Mouse (Mus musculus): ENCODE results near the gene Krba1. TPM values are rescaled to one million over a fixed set of nuclear protein-coding genes. Genes with fewer than 3 reads are reported as not detected.
A peak's percentile ranks its signal among the peaks of the same experiment; 100 is the strongest.

The Krba1 gene
- 15.2 and 16.6 TPM in 2 replicates for polyA plus RNA-seq (2014; fragmentation: Nextera tagmentation; extraction: Ambion mirVana)

DNA sequence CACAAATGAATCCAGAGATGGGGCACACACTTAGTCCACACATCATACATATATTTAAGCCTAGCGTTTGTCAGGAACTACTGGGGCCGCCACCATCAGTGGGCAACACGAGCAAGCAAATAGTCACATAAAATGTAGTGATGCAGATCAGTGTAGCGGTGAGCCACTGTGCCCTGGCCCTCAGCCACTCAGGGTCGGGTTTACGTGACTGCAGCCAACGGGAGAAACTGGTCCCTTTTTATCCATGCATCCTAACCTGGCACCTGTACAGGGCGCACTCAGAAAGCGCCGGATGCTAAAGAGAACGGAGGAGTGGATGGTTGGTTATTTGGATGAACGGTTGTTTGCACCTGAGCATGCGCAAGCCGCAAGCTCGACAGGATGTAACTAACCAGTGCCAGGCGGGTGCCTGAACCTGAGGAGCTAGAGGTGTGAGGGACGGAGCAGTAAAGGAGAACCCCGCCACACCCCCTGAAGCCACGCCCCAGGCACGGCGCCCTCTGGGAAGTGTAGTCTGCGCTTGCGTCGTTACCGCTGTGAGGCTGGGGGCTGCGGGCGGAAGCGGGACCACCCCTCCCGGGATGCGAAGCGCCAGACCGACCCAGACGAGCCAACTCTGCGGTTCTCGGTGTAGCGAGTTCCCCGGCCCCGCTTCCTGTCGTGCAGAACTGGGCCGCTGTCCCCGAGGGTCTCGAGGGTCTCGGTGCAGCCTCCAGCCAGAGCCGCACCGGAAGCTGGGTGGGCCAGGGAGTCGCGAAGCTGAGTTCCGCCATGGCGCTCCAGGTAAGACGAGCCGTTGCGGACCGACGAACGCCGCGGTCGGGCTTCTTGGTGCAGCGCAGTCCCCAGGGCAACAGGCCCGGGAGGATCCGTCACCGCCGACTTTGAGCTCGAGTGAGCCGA, at the start of gene Krba1:
Gene Krba1, plus strand, starts transcription at position 482 of the 903 bp plus-strand sequence.
- Histone ChIP-seq H3K27me3 (ENCODE audit: control insufficient read depth, insufficient read depth, low read length) (no peaks in the 10 kb centered on the region), H3K4me3 (ENCODE audit: low read depth, low read length) (peak within 1 kb of the TSS; percentile 48), H3K4me2 (peak within 1 kb of the TSS; percentile 76), H3K4me1 (ENCODE audit: control insufficient read depth, insufficient read depth, low read length) (peaks cover 10% of the 10 kb centered on the region), H3K9ac (ENCODE audit: low read length) (peak within 1 kb of the TSS; percentile 61), H3K9me3 (ENCODE audit: control insufficient read depth, low read length) (no peaks in the 10 kb centered on the region), H3K36me3 (ENCODE audit: control insufficient read depth, insufficient read depth, low read length) (no peaks in the 10 kb centered on the region), H3K27ac (ENCODE audit: low read depth, low read length) (no peak within 1 kb of the TSS)
- peak; percentile 96 for ATAC-seq (ENCODE audit: low FRiP score)
- DNase-seq (ENCODE audit: low spot score, missing footprints), result peak; percentile 98
- WGBS, result 2% methylated on average over 62 of the region's 65 CpGs

DNA sequence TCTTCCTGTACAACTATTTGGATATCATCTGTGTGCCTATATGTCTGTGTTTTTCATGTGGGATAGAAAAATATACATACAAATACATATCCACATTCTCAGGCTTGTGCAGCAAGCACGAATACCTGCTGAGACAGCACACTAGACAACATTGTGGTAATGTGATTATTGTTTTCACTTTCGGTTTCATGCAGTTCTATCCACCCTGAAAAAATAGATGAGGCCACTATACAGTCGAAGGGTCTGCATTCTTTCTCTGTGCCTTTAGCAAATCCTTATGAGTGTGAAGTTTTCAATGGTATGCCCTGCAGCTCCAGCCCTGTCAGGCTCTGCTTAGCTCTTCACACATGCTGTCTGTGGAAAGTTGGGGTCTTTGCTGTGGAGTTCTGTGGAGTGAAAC, 36.5 kb upstream of the Krba1 start:
- Histone ChIP-seq H3K4me3 (ENCODE audit: low read depth, low read length) (no peak overlapping the region), H3K4me1 (ENCODE audit: control insufficient read depth, insufficient read depth, low read length) (no peaks in the 10 kb centered on the region), H3K9ac (ENCODE audit: low read length) (no peak overlapping the region), H3K9me3 (ENCODE audit: control insufficient read depth, low read length) (no peaks in the 10 kb centered on the region), H3K36me3 (ENCODE audit: control insufficient read depth, insufficient read depth, low read length) (no peaks in the 10 kb centered on the region), H3K27ac (ENCODE audit: low read depth, low read length) (no peak overlapping the region), H3K4me2 (no peak overlapping the region), H3K27me3 (ENCODE audit: control insufficient read depth, insufficient read depth, low read length) (no peaks in the 10 kb centered on the region)
- DNase-seq (ENCODE audit: low spot score, missing footprints), result no peak
- no peak for ATAC-seq (ENCODE audit: low FRiP score)
- WGBS, result 81% methylated on average over 3 of the region's 3 CpGs

DNA sequence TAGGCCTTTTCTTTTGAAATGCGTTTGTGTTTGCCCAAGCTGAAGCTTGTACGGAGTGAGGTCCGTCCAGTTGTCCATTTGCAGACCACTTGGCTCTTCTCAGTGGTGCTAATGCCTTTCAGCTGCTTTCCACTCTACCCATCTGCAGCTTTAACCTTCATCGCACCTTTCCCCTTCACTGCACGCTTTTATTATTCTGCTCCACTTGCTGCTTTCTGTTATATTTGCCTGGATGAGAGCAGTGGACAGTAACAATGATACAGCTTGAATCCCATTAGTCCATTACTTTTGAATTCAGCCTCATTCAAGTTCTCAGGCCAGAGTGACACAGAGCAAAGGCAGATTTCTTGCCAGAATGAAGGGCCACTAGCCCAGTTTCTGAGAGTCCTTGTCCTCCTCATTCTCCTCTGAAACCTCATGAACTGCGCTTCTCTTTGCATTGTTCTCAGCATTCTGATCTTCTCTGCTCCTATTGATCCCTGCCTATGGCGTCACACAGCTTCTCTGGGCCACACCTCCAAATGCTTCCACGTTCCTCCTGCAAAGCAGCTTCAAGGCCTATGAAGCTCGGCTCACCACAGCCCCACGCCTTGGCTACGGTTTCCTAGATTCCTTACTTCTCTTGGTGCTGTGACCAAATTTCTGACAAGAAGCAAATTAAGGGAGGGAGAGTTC, 28.9 kb upstream of the Krba1 start:
- ATAC-seq (ENCODE audit: low FRiP score) (peak; percentile 42; the same call in 1 of the 2 replicates), DNase-seq (ENCODE audit: low spot score, missing footprints) (peak; percentile 84)
- H3K4me1 ChIP-seq (ENCODE audit: control insufficient read depth, insufficient read depth, low read length), result no peaks in the 10 kb centered on the region
- H3K9ac ChIP-seq (ENCODE audit: low read length), result no peak overlapping the region
- H3K36me3 ChIP-seq (ENCODE audit: control insufficient read depth, insufficient read depth, low read length), result no peaks in the 10 kb centered on the region
- no peak overlapping the region for H3K4me3 ChIP-seq (ENCODE audit: low read depth, low read length)
- H3K27me3 ChIP-seq (ENCODE audit: control insufficient read depth, insufficient read depth, low read length), result no peaks in the 10 kb centered on the region
- no peak overlapping the region for H3K4me2 ChIP-seq
- no peaks in the 10 kb centered on the region for H3K9me3 ChIP-seq (ENCODE audit: control insufficient read depth, low read length)
- H3K27ac ChIP-seq (ENCODE audit: low read depth, low read length), result no peak overlapping the region
- 38% methylated on average over 11 of the region's 11 CpGs for WGBS

DNA sequence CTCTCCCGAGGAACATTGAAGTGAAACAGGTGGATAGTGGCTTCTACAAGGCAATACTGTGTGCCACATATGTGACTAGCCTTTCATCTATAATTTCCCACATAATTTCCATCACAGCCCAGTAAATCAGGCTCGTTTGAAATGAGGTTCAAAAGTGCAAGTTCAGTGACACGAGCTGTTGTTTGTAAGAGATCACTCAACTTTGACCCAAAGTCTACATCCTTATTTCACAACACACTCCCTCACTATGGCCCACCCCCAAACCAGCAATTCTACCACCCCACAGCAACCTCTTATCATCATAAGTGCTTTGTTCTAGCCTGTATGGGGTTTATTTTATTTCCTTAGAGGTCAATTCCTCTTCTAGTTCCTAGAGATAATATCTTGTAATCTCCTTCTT, 7.2 kb upstream of the Krba1 start:
- Histone ChIP-seq H3K27ac (ENCODE audit: low read depth, low read length) (no peak overlapping the region), H3K9ac (ENCODE audit: low read length) (no peak overlapping the region), H3K4me2 (no peak overlapping the region), H3K36me3 (ENCODE audit: control insufficient read depth, insufficient read depth, low read length) (no peaks in the 10 kb centered on the region), H3K9me3 (ENCODE audit: control insufficient read depth, low read length) (no peaks in the 10 kb centered on the region), H3K4me1 (ENCODE audit: control insufficient read depth, insufficient read depth, low read length) (no peaks in the 10 kb centered on the region), H3K27me3 (ENCODE audit: control insufficient read depth, insufficient read depth, low read length) (no peaks in the 10 kb centered on the region), H3K4me3 (ENCODE audit: low read depth, low read length) (no peak overlapping the region)
- 73% methylated on average over 3 of the region's 3 CpGs for WGBS
- no peak for DNase-seq (ENCODE audit: low spot score, missing footprints)
- no peak for ATAC-seq (ENCODE audit: low FRiP score)

DNA sequence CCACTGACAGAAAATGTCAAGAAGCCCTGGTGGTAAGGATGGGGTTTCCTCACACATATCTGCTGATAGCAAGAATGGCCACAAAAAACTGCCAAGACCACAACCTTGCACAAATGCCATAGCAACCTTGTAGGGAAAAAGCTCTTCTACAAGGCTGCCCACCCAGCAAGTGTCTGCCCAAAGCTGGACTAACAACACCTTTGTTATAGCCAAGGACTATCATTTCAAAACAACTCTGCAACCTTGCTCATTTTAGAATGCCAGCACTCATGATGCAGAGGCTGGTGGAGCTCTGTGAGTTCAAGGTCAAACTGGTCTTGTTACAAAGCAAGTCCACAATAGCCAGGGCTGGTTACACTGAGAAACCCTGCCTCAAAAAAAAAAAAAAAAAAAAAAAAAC, 1.6 kb upstream of the Krba1 start:
- no peak for DNase-seq (ENCODE audit: low spot score, missing footprints)
- Histone ChIP-seq H3K4me1 (ENCODE audit: control insufficient read depth, insufficient read depth, low read length) (peaks cover 10% of the 10 kb centered on the region), H3K36me3 (ENCODE audit: control insufficient read depth, insufficient read depth, low read length) (no peaks in the 10 kb centered on the region), H3K27me3 (ENCODE audit: control insufficient read depth, insufficient read depth, low read length) (no peaks in the 10 kb centered on the region), H3K9me3 (ENCODE audit: control insufficient read depth, low read length) (no peaks in the 10 kb centered on the region), H3K27ac (ENCODE audit: low read depth, low read length) (no peak overlapping the region), H3K9ac (ENCODE audit: low read length) (no peak overlapping the region), H3K4me2 (no peak overlapping the region), H3K4me3 (ENCODE audit: low read depth, low read length) (no peak overlapping the region)
- no peak for ATAC-seq (ENCODE audit: low FRiP score)

DNA sequence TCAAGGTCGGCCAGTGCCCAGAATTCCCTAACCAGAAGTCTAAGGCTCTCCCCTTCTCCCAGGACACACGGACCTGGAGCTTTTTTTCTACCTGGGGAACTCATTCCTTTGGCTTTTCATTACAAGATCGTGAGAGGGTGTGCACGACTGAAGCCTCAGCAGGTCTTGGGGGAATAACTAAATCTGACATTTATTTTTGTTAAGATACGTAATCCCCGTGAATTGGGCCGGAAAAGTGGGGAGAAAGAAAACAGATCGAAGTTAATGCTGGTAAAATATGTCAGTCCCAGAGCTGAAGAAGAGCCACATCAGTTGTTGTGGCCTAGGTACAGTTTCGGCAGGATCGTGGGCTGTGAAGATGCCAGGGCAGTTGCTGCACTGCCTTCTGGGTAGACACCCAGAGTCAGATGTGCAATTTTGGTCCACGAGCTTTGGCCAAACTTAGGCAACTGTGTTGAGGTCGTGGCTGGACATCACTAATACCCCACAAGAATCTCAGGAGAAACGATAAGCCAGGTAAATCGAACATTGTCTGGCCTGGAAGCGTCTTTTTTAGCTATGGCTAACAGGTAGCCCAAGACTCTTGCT, 716 bp downstream of the Krba1 start:
- no peak for DNase-seq (ENCODE audit: low spot score, missing footprints)
- H3K4me2 ChIP-seq, result peak overlapping the region; percentile 76
- ATAC-seq (ENCODE audit: low FRiP score), result no peak

DNA sequence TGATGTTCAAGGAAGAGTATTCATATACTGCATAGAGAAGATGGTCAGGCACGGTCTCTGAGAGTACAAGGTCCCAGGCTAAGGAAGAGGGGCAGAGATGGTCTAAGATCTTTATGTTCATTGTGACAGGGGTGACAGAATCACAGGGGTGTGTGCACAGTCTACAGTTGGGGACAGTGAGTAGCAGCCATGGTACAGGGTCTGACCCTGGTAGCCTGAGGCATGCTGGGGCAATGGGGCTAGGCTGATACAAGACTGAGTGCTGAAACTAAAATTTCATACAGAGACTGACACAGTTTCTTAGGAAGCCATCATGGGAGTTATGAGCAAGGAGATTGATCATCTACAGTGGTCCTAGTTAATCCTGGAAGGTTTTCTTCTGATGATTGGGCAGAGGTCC, 1.3 kb downstream of the Krba1 start:
- DNase-seq (ENCODE audit: low spot score, missing footprints) (no peak), ATAC-seq (ENCODE audit: low FRiP score) (no peak)
- Histone ChIP-seq H3K36me3 (ENCODE audit: control insufficient read depth, insufficient read depth, low read length) (no peaks in the 10 kb centered on the region), H3K27ac (ENCODE audit: low read depth, low read length) (no peak overlapping the region), H3K9ac (ENCODE audit: low read length) (no peak overlapping the region), H3K9me3 (ENCODE audit: control insufficient read depth, low read length) (no peaks in the 10 kb centered on the region), H3K27me3 (ENCODE audit: control insufficient read depth, insufficient read depth, low read length) (no peaks in the 10 kb centered on the region), H3K4me1 (ENCODE audit: control insufficient read depth, insufficient read depth, low read length) (peaks cover 10% of the 10 kb centered on the region), H3K4me2 (peak overlapping the region; percentile 76), H3K4me3 (ENCODE audit: low read depth, low read length) (0 out of 2 replicates have a peak overlapping the region, but pooled peaks have one; percentile 48)
- WGBS, result 91% methylated on average over 1 of the region's 1 CpGs

More for the DNA sequence above, 716 bp downstream of the Krba1 start:
- Histone ChIP-seq H3K36me3 (ENCODE audit: control insufficient read depth, insufficient read depth, low read length) (no peaks in the 10 kb centered on the region), H3K9ac (ENCODE audit: low read length) (peak overlapping the region; percentile 61), H3K27me3 (ENCODE audit: control insufficient read depth, insufficient read depth, low read length) (no peaks in the 10 kb centered on the region), H3K9me3 (ENCODE audit: control insufficient read depth, low read length) (no peaks in the 10 kb centered on the region), H3K27ac (ENCODE audit: low read depth, low read length) (no peak overlapping the region), H3K4me1 (ENCODE audit: control insufficient read depth, insufficient read depth, low read length) (peaks cover 10% of the 10 kb centered on the region), H3K4me3 (ENCODE audit: low read depth, low read length) (peak overlapping the region; percentile 48)
- WGBS, result 33% methylated on average over 15 of the region's 15 CpGs

DNA sequence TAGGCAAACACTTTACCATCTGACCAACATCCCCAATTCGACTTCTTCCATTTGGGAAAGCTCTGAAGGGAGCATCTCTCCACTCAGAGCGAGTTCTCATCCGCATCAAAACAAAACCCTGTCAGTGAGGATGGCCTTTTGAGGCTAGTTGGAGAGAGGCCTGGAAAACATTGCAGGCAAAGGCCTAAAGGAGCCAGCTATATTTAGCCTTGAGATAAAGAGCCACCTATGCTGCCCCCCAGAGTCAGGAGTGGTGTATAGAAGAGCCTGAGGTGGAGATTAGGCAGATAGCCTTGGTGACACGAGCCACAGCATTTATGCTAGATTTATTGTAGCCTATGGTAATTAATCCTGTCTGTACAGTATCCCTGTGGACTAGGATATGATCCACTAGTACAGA, 1.9 kb downstream of the Krba1 start:
- Histone ChIP-seq H3K4me2 (no peak overlapping the region; the same call in 1 of the 2 replicates), H3K27ac (ENCODE audit: low read depth, low read length) (no peak overlapping the region), H3K9me3 (ENCODE audit: control insufficient read depth, low read length) (no peaks in the 10 kb centered on the region), H3K27me3 (ENCODE audit: control insufficient read depth, insufficient read depth, low read length) (no peaks in the 10 kb centered on the region), H3K9ac (ENCODE audit: low read length) (no peak overlapping the region), H3K4me3 (ENCODE audit: low read depth, low read length) (no peak overlapping the region), H3K36me3 (ENCODE audit: control insufficient read depth, insufficient read depth, low read length) (no peaks in the 10 kb centered on the region), H3K4me1 (ENCODE audit: control insufficient read depth, insufficient read depth, low read length) (peaks cover 10% of the 10 kb centered on the region)
- no peak for ATAC-seq (ENCODE audit: low FRiP score)
- WGBS, result 64% methylated on average over 4 of the region's 4 CpGs
- DNase-seq (ENCODE audit: low spot score, missing footprints), result no peak

DNA sequence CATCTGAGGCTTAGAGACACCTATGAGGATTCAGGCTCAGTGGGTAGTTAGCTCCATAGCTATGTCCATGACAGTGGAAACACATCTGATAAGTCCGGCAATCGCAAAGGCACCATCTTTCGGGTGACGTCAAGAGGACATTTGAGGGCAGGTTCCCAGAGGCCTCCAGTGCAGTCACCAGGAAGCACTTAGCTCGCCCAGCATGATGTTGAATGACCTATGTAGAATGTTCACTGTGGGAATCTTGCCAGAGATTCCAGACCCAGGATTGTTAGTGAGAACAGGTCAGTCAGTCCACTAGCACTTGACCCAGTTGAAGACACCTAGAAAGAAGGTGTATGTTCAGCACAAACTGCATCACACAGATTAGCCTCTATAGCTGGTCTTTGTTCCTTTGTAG, 4.5 kb downstream of the Krba1 start:
- ATAC-seq (ENCODE audit: low FRiP score) (no peak), DNase-seq (ENCODE audit: low spot score, missing footprints) (no peak)
- 94% methylated on average over 5 of the region's 5 CpGs for WGBS
- Histone ChIP-seq H3K4me2 (no peak overlapping the region), H3K27ac (ENCODE audit: low read depth, low read length) (no peak overlapping the region), H3K27me3 (ENCODE audit: control insufficient read depth, insufficient read depth, low read length) (no peaks in the 10 kb centered on the region), H3K4me1 (ENCODE audit: control insufficient read depth, insufficient read depth, low read length) (peaks cover 10% of the 10 kb centered on the region), H3K4me3 (ENCODE audit: low read depth, low read length) (no peak overlapping the region), H3K9me3 (ENCODE audit: control insufficient read depth, low read length) (no peaks in the 10 kb centered on the region), H3K9ac (ENCODE audit: low read length) (no peak overlapping the region), H3K36me3 (ENCODE audit: control insufficient read depth, insufficient read depth, low read length) (peaks cover 5% of the 10 kb centered on the region; the same call in 1 of the 2 replicates)

All from midbrain, embryonic 11.5 days (tissue).